Mouse (Mus musculus) T-helper 1 cell (primary cell): ENCODE data around the gene Ppme1.

Experiments used
- in situ Hi-C: fragments of 300-600 bp; cut with MboI, MseI; formaldehyde crosslinking; loops from one replicate; pipeline ENCODE4 v1.15.1; 2025; ENCODE audit warnings: high pct_unique_total_duplicates

The Ppme1 gene

GRCm38 (mm10) chr7:100327514-100327913 is 44.6 kb downstream of the Ppme1 start:
- in situ Hi-C loops = no loop called here

GRCm38 (mm10) chr7:100325482-100325881 is 46.6 kb downstream of the Ppme1 start:
- in situ Hi-C loops = no loop called here

GRCm38 (mm10) chr7:100323721-100324120 is 48.4 kb downstream of the Ppme1 start:
- in situ Hi-C loops = no loop called here

GRCm38 (mm10) chr7:100317534-100317933 is 54.6 kb downstream of the Ppme1 start:
- in situ Hi-C loops = no loop called here

GRCm38 (mm10) chr7:100316924-100317323 is 55.2 kb downstream of the Ppme1 start:
- in situ Hi-C loops = no loop called here

- in situ Hi-C loops = no loop called here
Observed at GRCm38 (mm10) chr7:100312716-100313115, 59.4 kb downstream of the Ppme1 start.

GRCm38 (mm10) chr7:100310290-100310689 is 61.8 kb downstream of the Ppme1 start:
- in situ Hi-C loops = no loop called here

- in situ Hi-C loops = no loop called here
Observed at GRCm38 (mm10) chr7:100309679-100310078, 62.4 kb downstream of the Ppme1 start.

- in situ Hi-C loops = no loop called here
Observed at GRCm38 (mm10) chr7:100309216-100309615, 62.9 kb downstream of the Ppme1 start.

- in situ Hi-C loops = no loop called here
Observed at GRCm38 (mm10) chr7:100307872-100308653, 64.0 kb downstream of the Ppme1 start.

- in situ Hi-C loops = no loop called here
Observed at GRCm38 (mm10) chr7:100305894-100306293, 66.2 kb downstream of the Ppme1 start.

GRCm38 (mm10) chr7:100302316-100302715 is 69.8 kb downstream of the Ppme1 start:
- in situ Hi-C loops = no loop called here

GRCm38 (mm10) chr7:100301390-100301789 is 70.7 kb downstream of the Ppme1 start:
- in situ Hi-C loops = no loop called here

GRCm38 (mm10) chr7:100298861-100299510 is 73.1 kb downstream of the Ppme1 start:
- in situ Hi-C loops = no loop called here

- in situ Hi-C loops = no loop called here
Observed at GRCm38 (mm10) chr7:100296699-100297098, 75.4 kb downstream of the Ppme1 start.

GRCm38 (mm10) chr7:100295745-100296144 is 76.4 kb downstream of the Ppme1 start:
- in situ Hi-C loops = no loop called here

- in situ Hi-C loops = no loop called here
Observed at GRCm38 (mm10) chr7:100293546-100293945, 78.6 kb downstream of the Ppme1 start.

GRCm38 (mm10) chr7:100288622-100289021 is 83.5 kb downstream of the Ppme1 start:
- in situ Hi-C loops = no loop called here

GRCm38 (mm10) chr7:100287748-100288578 is 84.1 kb downstream of the Ppme1 start:
- in situ Hi-C loops = no loop called here

GRCm38 (mm10) chr7:100285383-100285782 is 86.7 kb downstream of the Ppme1 start, which contains the start of gene P4ha3:
P4ha3 (plus strand) TSS chr7:100285520.
- in situ Hi-C loops = no loop called here

GRCm38 (mm10) chr7:100283298-100283697 is 88.8 kb downstream of the Ppme1 start:
- in situ Hi-C loops = no loop called here

- in situ Hi-C loops = no loop called here
Observed at GRCm38 (mm10) chr7:100281596-100281995, 90.5 kb downstream of the Ppme1 start.
